Mouse (Mus musculus): ENCODE measurements at regions not wholly inside any gene's neighbourhood (a gene's known extent, or its start where the extent isn't known, plus 50 kb on each side); places are given as distances from the start of the nearest gene placed in this dataset.

DNA sequence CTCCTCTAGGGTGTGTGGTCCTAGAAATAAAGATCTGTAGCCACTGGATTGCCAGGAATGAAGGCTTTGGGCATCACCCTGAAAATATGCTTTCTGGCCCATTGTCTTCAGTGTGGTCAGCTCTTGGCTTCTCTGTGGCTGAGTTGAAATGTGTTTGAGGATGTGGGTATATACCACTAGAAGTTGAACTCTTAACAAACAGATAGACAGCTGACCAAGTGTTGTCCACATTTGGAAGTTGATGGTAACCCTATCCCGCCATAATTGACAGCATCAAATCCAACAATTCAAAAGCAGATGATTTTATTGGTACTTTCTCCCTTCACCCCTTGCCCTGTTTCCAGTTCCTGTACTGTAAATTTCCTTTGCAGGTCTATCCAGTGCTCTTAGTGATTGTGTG lies 448.7 kb downstream of the Fgf9 start:
- no peak for DNase-seq (ENCODE audit: low spot score)
- intact Hi-C loops (cut with DNase I) = no loop called here

DNA sequence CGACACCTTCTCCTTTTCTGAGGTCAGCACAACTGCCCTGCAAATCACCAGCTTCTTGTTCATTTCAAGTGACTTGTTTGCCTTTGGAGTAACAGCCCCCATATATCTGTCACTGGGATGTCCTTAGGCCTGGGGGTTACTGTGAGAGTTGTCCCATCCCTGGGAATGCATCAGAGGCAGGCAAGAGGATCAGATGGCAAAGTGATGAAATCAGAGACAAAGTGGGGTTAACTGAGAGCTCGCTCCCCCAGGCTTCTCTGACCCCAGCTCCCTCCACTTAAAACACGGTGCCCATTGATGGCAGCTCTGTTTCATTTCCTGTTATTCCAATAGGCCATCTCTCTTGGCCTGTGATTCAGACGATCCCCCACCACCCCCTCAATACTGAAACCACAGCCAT lies 446.2 kb downstream of the Fgf9 start:
- no peak for DNase-seq (ENCODE audit: low spot score)
- intact Hi-C loops (cut with DNase I) = no loop called here

- intact Hi-C loops (cut with DNase I) = no loop called here
- DNase-seq (ENCODE audit: low spot score) = no peak
These were observed 441.8 kb downstream of the Fgf9 start for GRCm38 (mm10) chr14:58512177-58512576.

DNA sequence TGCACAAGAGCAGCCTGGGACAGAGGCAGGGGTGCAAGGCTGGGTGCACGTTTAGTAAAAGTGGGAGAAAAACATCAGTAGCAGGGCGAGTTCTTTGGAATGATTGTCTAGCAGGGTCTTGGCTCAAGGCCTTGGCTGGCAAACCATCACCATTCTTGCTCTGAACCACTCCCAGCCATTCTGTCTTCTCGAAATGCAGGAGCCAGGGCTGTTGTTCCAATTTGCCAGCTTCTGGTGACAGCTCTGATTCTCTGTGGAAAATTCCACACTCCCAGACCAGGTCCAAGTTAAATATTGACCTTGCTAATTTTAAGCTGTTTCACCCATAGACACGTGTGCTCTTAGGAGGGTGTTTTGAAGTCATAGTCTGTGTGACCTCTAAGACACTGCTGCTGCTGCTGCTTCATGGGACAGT lies 441.2 kb downstream of the Fgf9 start:
- intact Hi-C loops (cut with DNase I) = no loop called here
- DNase-seq (ENCODE audit: low spot score) = peak; percentile 13

- DNase-seq (ENCODE audit: low spot score) = no peak
- intact Hi-C loops (cut with DNase I) = no loop called here
These were observed 440.4 kb downstream of the Fgf9 start for GRCm38 (mm10) chr14:58510790-58511189.

DNA sequence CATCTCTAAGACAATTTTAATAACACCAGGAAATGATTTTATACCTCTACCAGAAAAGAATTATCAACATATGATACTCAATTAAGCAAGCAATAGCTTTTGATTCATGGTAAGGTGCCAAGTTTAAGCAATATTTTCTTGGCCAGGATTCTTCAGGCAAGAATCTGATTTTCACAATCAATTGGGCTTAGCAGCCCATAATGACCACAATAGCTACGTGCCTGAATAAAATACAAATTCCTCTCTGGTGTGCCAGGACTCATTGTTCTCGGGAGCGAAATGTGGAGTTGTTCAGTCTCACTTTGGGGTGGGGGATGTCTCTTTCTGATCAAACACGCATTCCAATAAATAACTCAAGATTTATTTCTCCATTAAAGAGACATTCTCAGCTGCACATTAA lies 438.8 kb downstream of the Fgf9 start:
- intact Hi-C loops (cut with DNase I) = no loop called here

DNA sequence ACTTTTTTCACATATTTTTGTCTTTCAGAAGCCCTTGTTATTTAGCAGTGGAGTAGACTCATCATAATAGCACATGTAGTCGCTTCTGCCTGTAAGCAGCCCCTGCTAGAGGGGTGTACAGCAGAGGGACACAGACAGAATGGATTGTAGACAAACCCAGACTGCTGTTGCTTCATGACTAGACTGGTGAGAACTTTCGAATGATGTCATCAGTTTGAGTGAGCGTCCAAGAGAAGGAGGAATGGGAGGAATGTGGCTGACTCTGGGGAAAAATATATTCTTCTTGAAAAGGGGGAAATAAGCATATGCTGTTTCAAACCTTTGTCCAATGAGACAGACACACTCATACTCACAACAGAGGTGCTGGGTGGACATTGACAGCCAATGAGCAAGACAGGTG lies 436.1 kb downstream of the Fgf9 start:
- DNase-seq (ENCODE audit: low spot score) = no peak
- intact Hi-C loops (cut with DNase I) = no loop called here

More for the DNA sequence above, 438.8 kb downstream of the Fgf9 start:
- DNase-seq (ENCODE audit: low spot score) = no peak

GRCm38 (mm10) chr14:58505841-58506240 lies 435.5 kb downstream of the Fgf9 start:
- DNase-seq (ENCODE audit: low spot score) = peak; percentile 17
- intact Hi-C loops (cut with DNase I) = no loop called here

DNA sequence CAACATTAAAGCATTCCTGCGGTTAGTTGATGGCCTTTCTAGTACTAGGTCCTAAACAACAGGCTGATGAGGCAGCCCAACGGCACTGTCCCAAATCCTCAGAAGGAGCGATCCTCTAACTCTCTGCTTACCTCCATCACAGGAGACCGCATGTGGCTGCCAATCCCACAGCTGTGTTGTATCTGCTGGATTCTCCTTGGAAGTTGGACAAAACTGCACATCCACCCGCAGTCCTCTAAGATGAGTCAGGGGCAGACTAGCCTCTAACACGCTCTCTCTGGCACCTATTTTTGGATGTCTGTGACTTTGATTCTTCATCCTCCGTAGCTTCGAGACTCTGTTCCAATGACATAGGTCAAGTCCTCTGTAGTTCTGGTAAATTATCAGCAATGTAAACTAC lies 432.5 kb downstream of the Fgf9 start:
- intact Hi-C loops (cut with DNase I) = no loop called here
- DNase-seq (ENCODE audit: low spot score) = no peak

DNA sequence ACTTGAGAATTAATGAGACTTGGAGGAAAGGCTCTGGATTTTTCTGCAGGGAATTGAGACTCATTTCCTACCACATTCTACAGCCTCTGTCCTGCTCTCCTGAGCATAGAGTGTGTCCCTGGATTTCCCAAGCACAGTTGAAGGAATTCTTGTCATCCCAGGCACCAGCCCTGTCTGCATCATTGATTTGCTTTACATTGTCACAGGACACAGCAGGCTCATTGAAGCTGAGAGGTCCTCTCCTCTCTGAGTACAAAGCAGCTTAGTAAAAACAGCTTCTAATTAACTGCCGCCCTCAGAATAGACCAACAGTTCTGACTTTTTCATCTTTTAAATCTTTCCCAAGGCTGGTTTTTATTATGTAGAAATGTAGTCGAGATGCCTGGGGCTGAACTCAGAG lies 429.7 kb downstream of the Fgf9 start:
- intact Hi-C loops (cut with DNase I) = no loop called here

GRCm38 (mm10) chr14:58499501-58499900 lies 429.2 kb downstream of the Fgf9 start:
- no peak for DNase-seq (ENCODE audit: low spot score)
- intact Hi-C loops (cut with DNase I) = no loop called here

More for the DNA sequence above, 429.7 kb downstream of the Fgf9 start:
- DNase-seq (ENCODE audit: low spot score) = no peak

- intact Hi-C loops (cut with DNase I) = no loop called here
- no peak for DNase-seq (ENCODE audit: low spot score)
These were observed 428.7 kb downstream of the Fgf9 start for GRCm38 (mm10) chr14:58499071-58499470.

- intact Hi-C loops (cut with DNase I) = no loop called here
- no peak for DNase-seq (ENCODE audit: low spot score)
These were observed 426.6 kb downstream of the Fgf9 start for GRCm38 (mm10) chr14:58496902-58497301.

DNA sequence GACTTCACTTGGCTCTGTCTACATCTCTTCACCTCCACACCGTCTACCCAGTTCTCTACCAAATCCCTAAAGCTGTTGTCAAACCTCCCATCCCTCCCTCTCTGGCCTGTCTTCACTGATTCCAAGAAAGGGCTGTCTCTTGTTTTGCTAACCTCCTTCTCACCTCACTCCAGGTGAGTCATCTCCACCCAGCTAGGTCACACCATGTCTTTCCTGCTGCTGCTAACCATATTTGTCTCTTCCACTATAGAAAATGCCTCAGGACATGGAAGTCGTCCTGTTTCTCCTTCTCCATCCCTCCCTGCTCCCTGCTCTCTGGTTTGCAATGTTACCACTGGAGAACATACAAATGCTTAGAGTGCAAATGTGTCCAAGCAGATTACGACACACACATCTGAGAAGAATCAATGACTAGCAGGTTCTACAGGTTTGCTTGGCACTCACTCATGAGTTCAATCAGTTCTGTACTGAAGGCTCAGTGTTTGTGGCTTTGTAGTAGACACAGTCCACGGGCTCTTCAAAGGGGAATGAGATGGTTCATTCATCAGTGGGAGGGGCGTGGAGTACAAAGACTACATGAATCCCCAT lies 424.1 kb downstream of the Fgf9 start:
- DNase-seq (ENCODE audit: low spot score) = no peak
- intact Hi-C loops (cut with DNase I) = no loop called here

- intact Hi-C loops (cut with DNase I) = no loop called here
These were observed 421.8 kb downstream of the Fgf9 start for GRCm38 (mm10) chr14:58492118-58492517.

DNA sequence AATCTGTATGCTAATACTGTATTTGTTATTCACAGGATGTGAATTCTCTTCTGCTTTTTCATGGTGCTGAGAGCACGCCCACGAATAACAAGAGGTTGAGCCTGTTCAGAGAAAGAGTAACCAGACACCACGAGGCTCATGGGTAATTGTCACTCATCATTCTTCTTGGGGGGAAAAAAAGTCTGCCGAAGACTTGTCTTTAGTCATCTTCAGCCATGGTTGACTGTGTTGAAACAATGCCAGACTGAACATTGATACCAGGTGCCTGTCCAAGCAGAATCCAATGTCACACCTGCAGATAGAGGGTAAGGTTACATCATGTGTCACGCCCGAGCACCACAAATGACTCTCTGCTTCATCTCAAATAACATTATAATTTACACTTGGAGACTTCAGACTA lies 418.5 kb downstream of the Fgf9 start:
- DNase-seq (ENCODE audit: low spot score) = no peak
- intact Hi-C loops (cut with DNase I) = no loop called here

More at GRCm38 (mm10) chr14:58492118-58492517, 421.8 kb downstream of the Fgf9 start:
- no peak for DNase-seq (ENCODE audit: low spot score)

DNA sequence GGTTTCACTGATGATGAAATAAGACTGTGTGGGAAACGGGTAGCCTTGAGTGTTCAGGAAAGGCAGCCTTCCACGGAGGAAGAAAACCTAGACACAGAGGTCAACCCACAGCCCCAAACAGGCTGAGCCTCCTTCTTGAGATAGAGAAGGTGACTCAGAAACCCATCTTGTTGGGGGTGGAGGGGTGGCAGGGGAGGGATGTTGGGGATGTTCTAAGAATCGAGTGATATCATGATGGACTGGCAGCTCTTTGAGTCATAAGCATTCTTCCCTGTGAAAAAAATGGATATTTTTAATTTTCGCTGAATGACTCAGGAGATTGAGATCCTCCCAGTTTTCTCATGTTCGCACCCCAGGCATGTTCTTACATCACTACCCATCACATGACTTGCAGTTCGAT lies 417.5 kb downstream of the Fgf9 start:
- DNase-seq (ENCODE audit: low spot score) = no peak
- intact Hi-C loops (cut with DNase I) = no loop called here

- intact Hi-C loops (cut with DNase I) = no loop called here
- DNase-seq (ENCODE audit: low spot score) = no peak
These were observed 410.1 kb downstream of the Fgf9 start for GRCm38 (mm10) chr14:58480454-58480853.

DNA sequence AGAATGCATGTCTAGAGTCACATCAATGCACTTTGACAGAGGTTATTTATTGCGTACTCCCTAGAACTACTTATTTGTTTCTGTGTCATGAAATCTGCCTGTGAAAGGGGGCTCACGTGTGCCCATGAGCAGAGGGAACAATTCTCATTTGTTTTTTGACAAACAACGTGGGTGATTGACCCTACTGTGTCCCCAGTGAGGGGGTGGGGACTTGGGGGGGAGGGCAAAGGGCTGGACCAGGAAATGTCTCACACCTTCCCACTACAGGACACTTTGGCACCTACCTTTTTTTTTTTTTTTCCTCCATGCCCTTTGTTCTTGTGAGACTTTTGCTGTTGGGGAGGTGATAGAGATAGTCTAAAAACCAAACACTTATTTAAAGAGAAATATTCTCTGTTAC lies 400.3 kb downstream of the Fgf9 start:
- intact Hi-C loops (cut with DNase I) = no loop called here
- DNase-seq (ENCODE audit: low spot score) = no peak

GRCm38 (mm10) chr14:58468451-58468850 lies 398.1 kb downstream of the Fgf9 start:
- DNase-seq (ENCODE audit: low spot score) = no peak
- intact Hi-C loops (cut with DNase I) = no loop called here

DNA sequence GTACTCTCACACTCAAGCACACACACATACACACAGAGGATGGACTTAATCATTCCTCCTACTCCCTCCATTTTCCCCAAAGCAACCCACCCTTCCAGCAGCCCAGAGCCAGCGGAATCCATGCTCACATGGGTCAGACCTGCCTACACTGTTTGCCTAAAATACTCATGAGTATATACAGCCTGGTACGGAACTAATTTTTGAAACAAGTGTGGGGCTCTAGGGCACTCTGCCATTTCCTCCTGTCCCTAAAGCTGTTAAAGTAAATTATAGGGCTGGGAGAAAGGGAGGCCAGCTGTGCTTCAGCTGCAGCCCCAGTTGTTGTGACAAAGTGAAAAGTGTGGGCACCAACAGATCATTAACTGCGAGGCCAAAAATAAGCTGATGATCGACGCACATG lies 397.5 kb downstream of the Fgf9 start:
- no peak for DNase-seq (ENCODE audit: low spot score)
- intact Hi-C loops (cut with DNase I) = no loop called here

GRCm38 (mm10) chr14:58446776-58447354 lies 376.5 kb downstream of the Fgf9 start:
- intact Hi-C loops (cut with DNase I) = no loop called here
- no peak for DNase-seq (ENCODE audit: low spot score)

All from heart, postnatal 25 days (tissue).